Mouse (Mus musculus) CH12.LX (cell line): ENCODE measurements around the gene Krt23. TPM values are rescaled to one million over a fixed set of nuclear protein-coding genes. Genes with fewer than 3 reads are reported as not detected.

ENCODE experiments used
- DNase-seq: peaks from one replicate; pipeline ENCODE4 v3.0.0-alpha.2; 2013; ENCODE audit errors: extremely low read depth
- H3K27ac ChIP-seq: 2 replicates; pipeline ENCODE4 v1.5.1; 2012; ENCODE audit warnings: low read depth, mild to moderate bottlenecking, control low read depth, moderate library complexity; ENCODE audit not compliant: insufficient read depth
- H3K27me3 ChIP-seq: replicated peaks from 2 replicates; pipeline ENCODE3; 2012; ENCODE audit warnings: inconsistent platforms
- H3K36me3 ChIP-seq, 2 experiments: replicated peaks in 1 of 2; 2 replicates each; pipeline versions ENCODE3 to v1.6.1; 2012; ENCODE audit warnings: inconsistent platforms in 1 of 2, low read length in 1 of 2, mild to moderate bottlenecking in 1 of 2, mixed read lengths in 1 of 2, moderate library complexity in 1 of 2; ENCODE audit not compliant: control insufficient read depth in 1 of 2, insufficient read depth in 1 of 2
- H3K4me1 ChIP-seq, 2 experiments: 2 replicates each; pipeline ENCODE4 v1.6.1; 2012; ENCODE audit warnings: inconsistent platforms in 1 of 2, moderate library complexity in 1 of 2; ENCODE audit not compliant: insufficient read depth in 2 of 2, control insufficient read depth in 1 of 2
- H3K4me2 ChIP-seq: 2 replicates; pipeline ENCODE4 v1.6.1; 2012; ENCODE audit warnings: low read depth, mild to moderate bottlenecking, control low read depth; ENCODE audit not compliant: poor library complexity, insufficient read depth, severe bottlenecking
- H3K4me3 ChIP-seq, 3 experiments: fragments of 150-350 bp in 1 of 3; sonication (generic) in 1 of 3; replicated peaks in 1 of 3; 2 replicates each; pipeline versions ENCODE3 to v1.5.1; 2011 to 2012; ENCODE audit warnings: low read depth in 2 of 3, low read length in 2 of 3, mild to moderate bottlenecking in 2 of 3, moderate library complexity in 2 of 3, control low read depth in 1 of 3, improper control_type of control experiment in 1 of 3, inconsistent platforms in 1 of 3, mixed read lengths in 1 of 3; ENCODE audit not compliant: poor library complexity in 1 of 3
- H3K79me2 ChIP-seq: replicated peaks from 2 replicates; pipeline ENCODE4 v1.6.1; 2012; ENCODE audit warnings: mild to moderate bottlenecking, moderate library complexity; ENCODE audit not compliant: control insufficient read depth, poor library complexity, insufficient read depth, severe bottlenecking; ENCODE audit errors: extremely low read depth
- H3K9ac ChIP-seq: 2 replicates; pipeline ENCODE4 v1.6.1; 2012; ENCODE audit warnings: low read depth, mild to moderate bottlenecking, control low read depth, moderate library complexity; ENCODE audit not compliant: insufficient read depth
- H3K9me3 ChIP-seq: replicated peaks from 2 replicates; pipeline ENCODE3; 2012; ENCODE audit warnings: low read length, inconsistent platforms, mixed read lengths
- BHLHE40 ChIP-seq: IDR thresholded peaks from 2 replicates; pipeline ENCODE4 v1.6.1; 2011; ENCODE audit warnings: mild to moderate bottlenecking, low read depth, low read length, improper control_type of control experiment
- CHD2 ChIP-seq: IDR thresholded peaks from 2 replicates; pipeline ENCODE4 v1.6.1; 2011; ENCODE audit warnings: low read length, improper control_type of control experiment
- EP300 ChIP-seq: IDR thresholded peaks from 2 replicates; pipeline ENCODE4 v1.6.1; 2011; ENCODE audit warnings: low read length, improper control_type of control experiment
- ETS1 ChIP-seq: conservative IDR thresholded peaks from 2 replicates; pipeline ENCODE4 v1.6.1; 2012; ENCODE audit warnings: low read depth, mild to moderate bottlenecking, inconsistent platforms, low read length, improper control_type of control experiment, moderate library complexity
- HCFC1 ChIP-seq: IDR thresholded peaks from 2 replicates; pipeline ENCODE4 v1.6.1; 2012; ENCODE audit warnings: low read depth, mild to moderate bottlenecking, inconsistent platforms, low read length, improper control_type of control experiment
- JUN ChIP-seq: IDR thresholded peaks from 2 replicates; pipeline ENCODE4 v1.6.1; 2011; ENCODE audit warnings: low read depth, mild to moderate bottlenecking, low read length, improper control_type of control experiment, moderate library complexity; ENCODE audit not compliant: insufficient read depth
- JUND ChIP-seq: conservative IDR thresholded peaks from 2 replicates; pipeline ENCODE4 v1.6.1; 2011; ENCODE audit warnings: low read depth, low read length, improper control_type of control experiment
- KAT2A ChIP-seq: IDR thresholded peaks from 2 replicates; pipeline ENCODE4 v1.6.1; 2012; ENCODE audit warnings: low read length, improper control_type of control experiment, inconsistent platforms; ENCODE audit not compliant: insufficient replicate concordance
- MAZ ChIP-seq: IDR thresholded peaks from 2 replicates; pipeline ENCODE4 v1.6.1; 2012; ENCODE audit warnings: low read depth, mild to moderate bottlenecking, inconsistent platforms, low read length, improper control_type of control experiment, moderate library complexity
- MEF2A ChIP-seq: IDR thresholded peaks from 2 replicates; pipeline ENCODE4 v1.6.1; 2014; ENCODE audit warnings: low read depth, mild to moderate bottlenecking, inconsistent platforms, low read length, improper control_type of control experiment, borderline replicate concordance
- NRF1 ChIP-seq: IDR thresholded peaks from 2 replicates; pipeline ENCODE4 v1.6.1; 2014; ENCODE audit warnings: low read depth, mild to moderate bottlenecking, inconsistent platforms, low read length, improper control_type of control experiment, moderate library complexity
- PAX5 ChIP-seq: IDR thresholded peaks from 2 replicates; pipeline ENCODE4 v1.6.1; 2012; ENCODE audit warnings: low read length, inconsistent platforms, mixed read lengths
- POLR2A ChIP-seq: IDR thresholded peaks from 2 replicates; pipeline ENCODE4 v1.6.1; 2011; ENCODE audit warnings: low read depth, mild to moderate bottlenecking, improper control_type of control experiment, low read length
- RAD21 ChIP-seq: IDR thresholded peaks from 2 replicates; pipeline ENCODE4 v1.6.1; 2011; ENCODE audit warnings: low read depth, mild to moderate bottlenecking, low read length, improper control_type of control experiment, moderate library complexity
- RCOR1 ChIP-seq: conservative IDR thresholded peaks from 2 replicates; pipeline ENCODE4 v1.6.1; 2012; ENCODE audit warnings: low read depth, mild to moderate bottlenecking, inconsistent platforms, low read length, improper control_type of control experiment
- SIN3A ChIP-seq: IDR thresholded peaks from 2 replicates; pipeline ENCODE4 v1.6.1; 2012; ENCODE audit warnings: low read length, improper control_type of control experiment, inconsistent platforms
- TCF12 ChIP-seq: IDR thresholded peaks from 2 replicates; pipeline ENCODE4 v1.6.1; 2014; ENCODE audit warnings: low read depth, mild to moderate bottlenecking, inconsistent platforms, low read length, improper control_type of control experiment
- UBTF ChIP-seq: IDR thresholded peaks from 2 replicates; pipeline ENCODE4 v1.6.1; 2012; ENCODE audit warnings: low read depth, mild to moderate bottlenecking, inconsistent platforms, low read length, improper control_type of control experiment, moderate library complexity
- USF2 ChIP-seq: conservative IDR thresholded peaks from 2 replicates; pipeline ENCODE4 v1.6.1; 2011; ENCODE audit warnings: low read depth, low read length, improper control_type of control experiment
- ZKSCAN1 ChIP-seq: IDR thresholded peaks from 2 replicates; pipeline ENCODE4 v1.6.1; 2012; ENCODE audit warnings: low read depth, inconsistent platforms, low read length, improper control_type of control experiment, borderline replicate concordance
- dilution Hi-C: fragments of 300-500 bp; cut with MboI; formaldehyde crosslinking; loops from 2 replicates; pipeline ENCODE4 v1.14.3; 2020; ENCODE audit warnings: low sequenced_read_pairs; ENCODE audit not compliant: extremely low pct_unique_long_range_greater_than_20kb, extremely low pct_ligation_motif_present
- in situ Hi-C: fragments of 300-500 bp; cut with MboI; formaldehyde crosslinking; loops from 3 replicates; pipeline ENCODE4 v1.14.3; 2019; ENCODE audit warnings: low sequenced_read_pairs, low pct_ligation_motif_present, low pct_unique_long_range_greater_than_20kb, mixed read lengths
- polyA plus RNA-seq: library from polyadenylated mRNA; unstranded; fragments of >175 nt; gene quantifications from 2 replicates; pipeline ENCODE4 v1.2.1, GENCODE M21; 2012; ENCODE audit warnings: low read depth; ENCODE audit not compliant: insufficient read length
- total RNA-seq, 2 experiments: library from RNA; depleted of rRNA; stranded (reverse); fragments of 300-350 nt in 1 of 2; fragments of >200 nt in 1 of 2; gene quantifications; 2 replicates each; pipeline ENCODE4 v1.2.3; 2012 to 2014

Gene Krt23
- total and polyA plus RNA-seq, 3 experiments = not detected

DNA sequence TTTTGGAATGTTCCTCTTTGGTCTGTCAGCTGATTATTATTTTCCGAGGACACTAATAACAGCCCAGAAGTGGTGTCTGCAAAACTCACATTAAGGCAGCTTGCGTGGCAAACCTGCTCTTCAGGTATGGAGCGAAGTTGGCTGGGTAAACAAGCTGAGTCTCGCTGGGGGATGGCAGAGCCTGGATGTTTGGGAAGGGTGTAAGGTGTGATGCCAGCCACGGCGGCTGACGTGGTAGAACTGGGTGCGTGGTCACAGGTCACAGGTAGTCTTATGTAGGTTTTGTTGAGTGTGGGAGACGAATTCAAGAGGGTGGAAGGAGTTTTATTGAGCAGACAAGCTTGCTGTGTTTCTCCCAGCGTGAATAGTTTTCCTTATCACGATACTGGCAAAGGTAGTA, 24.4 kb downstream of the Krt23 start:
- dilution Hi-C loops (no loop called here), in situ Hi-C loops (loop anchor here (10.0 kb wide), 2 partner anchors 536 to 826 kb away; no protein-coding TSS in a partner anchor)
- TF ChIP-seq MEF2A = no peak
- no peak for TF ChIP-seq ZKSCAN1
- TF ChIP-seq SIN3A = no peak
- TF ChIP-seq JUN = no peak
- H3K9ac ChIP-seq = no peak overlapping the region
- no peaks in the 10 kb centered on the region for H3K9me3 ChIP-seq
- peaks cover 84% of the 10 kb centered on the region for H3K27me3 ChIP-seq
- H3K79me2 ChIP-seq = no peaks in the 10 kb centered on the region
- no peak for DNase-seq
- no peaks in the 10 kb centered on the region for H3K36me3 ChIP-seq
- no peaks in the 10 kb centered on the region for H3K4me1 ChIP-seq
- H3K4me3 ChIP-seq = no peak overlapping the region
- no peak overlapping the region for H3K4me2 ChIP-seq
- H3K27ac ChIP-seq = no peak overlapping the region

DNA sequence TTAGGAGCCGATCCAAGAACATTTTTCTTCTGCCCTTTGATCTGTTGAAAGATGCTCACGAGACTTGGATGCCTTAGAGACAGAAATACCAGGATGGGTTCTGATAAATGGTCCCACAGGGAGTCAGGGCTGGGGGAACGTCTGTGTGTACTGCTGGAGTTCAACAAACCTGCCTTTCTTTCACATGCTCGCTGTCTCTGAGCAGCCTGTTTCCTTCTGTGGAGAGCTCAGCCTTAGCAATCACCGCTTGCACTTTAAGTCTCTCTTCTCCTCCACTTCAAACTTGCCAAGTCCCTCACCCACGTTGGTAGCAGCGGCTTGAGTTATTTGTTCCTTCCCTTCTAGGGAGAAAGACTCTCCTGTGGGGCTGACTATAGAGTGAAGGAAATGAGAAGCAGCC, 26.6 kb downstream of the Krt23 start:
- H3K36me3 ChIP-seq = no peaks in the 10 kb centered on the region
- H3K4me2 ChIP-seq = no peak overlapping the region
- TF ChIP-seq UBTF = no peak
- no peak for TF ChIP-seq PAX5
- no peak for TF ChIP-seq MAZ
- no peak for TF ChIP-seq USF2
- TF ChIP-seq POLR2A = no peak
- no peak for TF ChIP-seq CHD2
- TF ChIP-seq BHLHE40 = no peak
- TF ChIP-seq JUND = no peak
- TF ChIP-seq ETS1 = no peak
- TF ChIP-seq RAD21 = no peak
- no peak for TF ChIP-seq RCOR1
- no peak for TF ChIP-seq EP300
- TF ChIP-seq KAT2A = no peak
- no peak for TF ChIP-seq HCFC1
- no peak for TF ChIP-seq NRF1
- TF ChIP-seq TCF12 = no peak
- H3K9ac ChIP-seq = no peak overlapping the region
- H3K27ac ChIP-seq = no peak overlapping the region
- in situ Hi-C loops = loop anchor here (10.0 kb wide), 2 partner anchors 538 to 828 kb away; no protein-coding TSS in a partner anchor
- no peaks in the 10 kb centered on the region for H3K4me1 ChIP-seq
- dilution Hi-C loops = no loop called here
- peaks cover 89% of the 10 kb centered on the region for H3K27me3 ChIP-seq
- no peaks in the 10 kb centered on the region for H3K79me2 ChIP-seq
- H3K9me3 ChIP-seq = no peaks in the 10 kb centered on the region
- H3K4me3 ChIP-seq = no peak overlapping the region
- DNase-seq = no peak
